Comparison of ENCODE assay signal across 7 mouse cellular contexts in the genomic region with DNA sequence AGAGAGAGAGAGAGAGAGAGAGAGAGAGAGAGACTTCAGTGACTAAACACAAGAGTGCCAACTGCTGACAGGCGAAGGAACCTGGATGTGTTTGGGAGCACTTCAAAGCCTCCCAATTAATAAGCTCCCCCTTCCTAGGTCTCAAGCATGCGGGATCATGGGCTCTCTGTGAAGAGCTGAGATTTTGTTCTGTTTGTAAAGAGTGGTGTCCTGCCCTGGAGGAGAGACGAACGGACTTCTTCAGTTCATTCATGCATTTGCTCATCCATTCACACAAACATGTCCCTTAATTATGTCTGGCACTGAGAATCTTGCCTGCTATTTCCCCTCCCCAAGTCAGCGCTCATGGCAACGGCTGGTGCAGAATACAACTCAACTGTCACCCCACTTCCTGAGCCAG. TPM values are rescaled to one million over a fixed set of nuclear protein-coding genes. Genes with fewer than 3 reads are reported as not detected.
DNase-seq lines count a peak whose midpoint lies in the region; ATAC-seq and TF ChIP-seq lines count a peak whose summit lies in the region.

No protein-coding gene starts in this region.

- H3K27ac ChIP-seq in layer of hippocampus, adult 2 months: peak overlapping the region; percentile 89; the same call in 1 of the 2 replicates
- no peak overlapping the region; the same call in 1 of the 2 replicates for H3K27ac ChIP-seq in forebrain, embryonic 12.5 days

- no peaks in the 10 kb centered on the region for H3K36me3 ChIP-seq in forebrain, embryonic 12.5 days (replicated peaks)

- peak overlapping the region; percentile 79; the same call in 1 of the 2 replicates for H3K9ac ChIP-seq in forebrain, embryonic 12.5 days

- peak overlapping the region; percentile 81 for H3K4me3 ChIP-seq in layer of hippocampus, adult 2 months
- H3K4me3 ChIP-seq in forebrain, embryonic 12.5 days (replicated peaks): peak overlapping the region; percentile 74

- H3K4me1 ChIP-seq in forebrain, embryonic 12.5 days: peaks cover 12% of the 10 kb centered on the region; the same call in 1 of the 2 replicates

- intact Hi-C loops in left cerebral cortex, postnatal 36 days (cut with DNase I): loop anchor here (10.0 kb wide), 1 partner anchor 1645 kb away; no protein-coding TSS in a partner anchor

- H3K4me2 ChIP-seq in forebrain, embryonic 12.5 days: peak overlapping the region; percentile 93

- no peak for ATAC-seq in forebrain, embryonic 12.5 days (ENCODE audit: low FRiP score)

- H3K27me3 ChIP-seq in forebrain, embryonic 12.5 days: peaks cover 9% of the 10 kb centered on the region; the same call in 1 of the 2 replicates

- TF ChIP-seq CTCF in layer of hippocampus, adult 2 months (conservative IDR thresholded peaks at IDR 0.05): no peak

- H3K9me3 ChIP-seq in forebrain, embryonic 12.5 days: no peaks in the 10 kb centered on the region

- DNase-seq in layer of hippocampus, adult 2 months (ENCODE audit: low spot score in 2 of 2): peak in 1 of 2 experiments; percentile 13
- no peak for DNase-seq in layer of hippocampus, adult 8-10 months (ENCODE audit: low spot score in 2 of 2)
- peak; percentile 23 to 25 for DNase-seq in left cerebral cortex, postnatal 36 days (ENCODE audit: low spot score in 2 of 2)
- peak; percentile 5 for DNase-seq in retina, postnatal 7 days (ENCODE audit: low read depth, low spot score)
- no peak for DNase-seq in urinary bladder, postnatal 25 days (ENCODE audit: low spot score)
- no peak for DNase-seq in kidney, adult 11 months

- under 1% methylated on average over 6 of the region's 6 CpGs for WGBS in forebrain, embryonic 12.5 days

RNA-seq across cellular contexts. Expression of a gene that starts 2.3 kb away (rescaled TPM):
- 10 to 100 TPM; 51.0 to 54.5 TPM for total RNA-seq in layer of hippocampus, adult 2 months (2021)
- total RNA-seq in layer of hippocampus, adult 8-10 months (2022): 10 to 100 TPM; 43.4 to 59.8 (median 56.2) TPM
- polyA plus RNA-seq in forebrain, embryonic 12.5 days (2016; fragmentation: Nextera tagmentation; extraction: Ambion mirVana): 8.6 and 9.9 TPM in 2 replicates
- 10 to 100 TPM; 49.1 to 72.1 TPM for total RNA-seq in left cerebral cortex, postnatal 36 days (2021)

Comparison
In these comparisons a context has a peak if more than half of its experiments do, and no peak if none do; other contexts are left out.
1. DNase-seq: peak in left cerebral cortex, postnatal 36 days (2 of 2) and retina, postnatal 7 days (single experiment); none in layer of hippocampus, adult 8-10 months (0 of 2), urinary bladder, postnatal 25 days (single experiment) and kidney, adult 11 months (single experiment).